Mouse (Mus musculus) lung, postnatal 0 days (tissue): Measurements from ENCODE around the gene Sgms1. TPM values are rescaled to one million over a fixed set of nuclear protein-coding genes. Genes with fewer than 3 reads are reported as not detected.

Experiments used
- ATAC-seq: fragments of 200-750 bp; cut with Nextera tagmentation; 2 replicates; pipeline ENCODE4 v1.8.0; 2017; ENCODE audit warnings: moderate library complexity
- DNase-seq: peaks from one replicate; pipeline ENCODE4 v3.0.0-alpha.2; 2016; ENCODE audit warnings: low spot score
- H3K27ac ChIP-seq: fragments of 300-500 bp; sonication (generic); 2 replicates; pipeline ENCODE4 v1.5.1; 2014; ENCODE audit warnings: antibody characterized with exemption, mild to moderate bottlenecking, low read length, mixed read lengths
- H3K27me3 ChIP-seq: fragments of 300-500 bp; sonication (generic); replicated peaks from 2 replicates; pipeline ENCODE4 v1.6.1; 2014; ENCODE audit warnings: low read length, mixed read lengths; ENCODE audit not compliant: insufficient read depth
- H3K36me3 ChIP-seq: fragments of 300-500 bp; sonication (generic); 2 replicates; pipeline ENCODE4 v1.6.1; 2014; ENCODE audit warnings: low read length, mixed read lengths; ENCODE audit not compliant: insufficient read depth
- H3K4me1 ChIP-seq: fragments of 300-500 bp; sonication (generic); 2 replicates; pipeline ENCODE4 v1.6.1; 2014; ENCODE audit warnings: antibody characterized with exemption, low read depth, low read length, mixed read lengths; ENCODE audit not compliant: insufficient read depth
- H3K4me2 ChIP-seq: fragments of 300-500 bp; sonication (generic); replicated peaks from 2 replicates; pipeline ENCODE4 v1.6.1; 2014; ENCODE audit warnings: low read depth, mild to moderate bottlenecking, low read length, moderate library complexity, mixed read lengths
- H3K4me3 ChIP-seq: fragments of 300-500 bp; sonication (generic); 2 replicates; pipeline ENCODE4 v1.5.1; 2014; ENCODE audit warnings: low read depth, low read length
- H3K9ac ChIP-seq: fragments of 300-500 bp; sonication (generic); replicated peaks from 2 replicates; pipeline ENCODE4 v1.6.1; 2014; ENCODE audit warnings: low read depth, mild to moderate bottlenecking
- H3K9me3 ChIP-seq: fragments of 300-500 bp; sonication (generic); 2 replicates; pipeline ENCODE4 v1.6.1; 2016; ENCODE audit warnings: low read length, mixed read lengths
- CTCF ChIP-seq: IDR thresholded peaks from 2 replicates; pipeline ENCODE4 v1.5.1; 2016; ENCODE audit warnings: antibody characterized with exemption, mild to moderate bottlenecking
- EP300 ChIP-seq: IDR thresholded peaks from 2 replicates; pipeline ENCODE4 v1.6.1; 2016; ENCODE audit warnings: antibody characterized with exemption, mild to moderate bottlenecking, control low read depth
- WGBS: fragments of 180-500 bp; shearing (Covaris S2); extraction: QIAGEN DNeasy Blood & Tissue Kit; methylation state at CpG from one replicate; pipeline ENCODE4 v1.1.7; 2014; 5-methylcytosine and 5-hydroxymethylcytosine counted together
- polyA plus RNA-seq: library from polyadenylated mRNA; unstranded; fragments of >200 nt; fragmentation: Nextera tagmentation; extraction: Ambion mirVana; gene quantifications from 2 replicates; pipeline ENCODE4 v1.2.1, GENCODE M21; 2015

The Sgms1 gene
- polyA plus RNA-seq, 1 experiment from 2014 or later: 59.3 TPM

- H3K36me3 ChIP-seq: no peaks in the 10 kb centered on the region
- H3K4me2 ChIP-seq: peak overlapping the region; percentile 64
- under 1% methylated on average over 34 of the region's 34 CpGs for WGBS
- peak overlapping the region; percentile 52 for H3K4me3 ChIP-seq
- TF ChIP-seq CTCF (peak; percentile 70), EP300 (peak; percentile 53; the same call in 1 of the 2 replicates)
- no peaks in the 10 kb centered on the region for H3K9me3 ChIP-seq
- peak; percentile 98 for DNase-seq
- peaks cover 5% of the 10 kb centered on the region; the same call in 1 of the 2 replicates for H3K4me1 ChIP-seq
- peak overlapping the region; percentile 92 for H3K27ac ChIP-seq
- no peaks in the 10 kb centered on the region for H3K27me3 ChIP-seq
- ATAC-seq: peak; percentile 98
- peak overlapping the region; percentile 48 for H3K9ac ChIP-seq
These were observed 178.8 kb downstream of the Sgms1 start for GRCm38 (mm10) chr19:32210450-32211292.

GRCm38 (mm10) chr19:32210099-32210449 is 179.4 kb downstream of the Sgms1 start:
- peak overlapping the region; percentile 92 for H3K27ac ChIP-seq
- no peaks in the 10 kb centered on the region for H3K9me3 ChIP-seq
- peak; percentile 66 for DNase-seq
- WGBS: 7% methylated on average over 5 of the region's 5 CpGs
- H3K36me3 ChIP-seq: no peaks in the 10 kb centered on the region
- H3K9ac ChIP-seq: peak overlapping the region; percentile 48
- H3K4me1 ChIP-seq: peaks cover 5% of the 10 kb centered on the region; the same call in 1 of the 2 replicates
- ATAC-seq: peak; percentile 25; the same call in 1 of the 2 replicates
- peak overlapping the region; percentile 52 for H3K4me3 ChIP-seq
- peak overlapping the region; percentile 64 for H3K4me2 ChIP-seq
- peak; percentile 7; the same call in 1 of the 2 replicates for TF ChIP-seq CTCF
- no peak for TF ChIP-seq EP300
- no peaks in the 10 kb centered on the region for H3K27me3 ChIP-seq

GRCm38 (mm10) chr19:32202131-32203114 is 187.1 kb downstream of the Sgms1 start:
- ATAC-seq: peak; percentile 48
- TF ChIP-seq EP300: peak; percentile 90
- no peak for TF ChIP-seq CTCF
- H3K9me3 ChIP-seq: no peaks in the 10 kb centered on the region
- no peak overlapping the region for H3K9ac ChIP-seq
- no peaks in the 10 kb centered on the region for H3K27me3 ChIP-seq
- peak; percentile 82 for DNase-seq
- peak overlapping the region; percentile 38; the same call in 1 of the 2 replicates for H3K27ac ChIP-seq
- no peak overlapping the region for H3K4me3 ChIP-seq
- 51% methylated on average over 12 of the region's 12 CpGs for WGBS
- peaks cover 31% of the 10 kb centered on the region for H3K4me1 ChIP-seq
- H3K4me2 ChIP-seq: no peak overlapping the region
- no peaks in the 10 kb centered on the region for H3K36me3 ChIP-seq

- peaks cover 39% of the 10 kb centered on the region for H3K4me1 ChIP-seq
- 47% methylated on average over 4 of the region's 4 CpGs for WGBS
These were observed 189.5 kb downstream of the Sgms1 start for GRCm38 (mm10) chr19:32199861-32200574.

GRCm38 (mm10) chr19:32199133-32199532 is 190.4 kb downstream of the Sgms1 start:
- Histone ChIP-seq H3K4me2 (no peak overlapping the region), H3K27me3 (no peaks in the 10 kb centered on the region), H3K4me3 (no peak overlapping the region), H3K9ac (no peak overlapping the region), H3K4me1 (peaks cover 43% of the 10 kb centered on the region), H3K9me3 (no peaks in the 10 kb centered on the region), H3K27ac (peak overlapping the region; percentile 69), H3K36me3 (no peaks in the 10 kb centered on the region; the same call in 1 of the 2 replicates)
- 92% methylated on average over 5 of the region's 5 CpGs for WGBS
- ATAC-seq: no peak
- DNase-seq: no peak
- TF ChIP-seq CTCF (no peak), EP300 (no peak)

More at GRCm38 (mm10) chr19:32199861-32200574, 189.5 kb downstream of the Sgms1 start:
- ATAC-seq (peak; percentile 83), DNase-seq (peak; percentile 88)
- no peaks in the 10 kb centered on the region for H3K9me3 ChIP-seq
- H3K4me2 ChIP-seq: no peak overlapping the region
- H3K27me3 ChIP-seq: no peaks in the 10 kb centered on the region
- peak; percentile 41 for TF ChIP-seq CTCF
- TF ChIP-seq EP300: peak; percentile 27; the same call in 1 of the 2 replicates
- peak overlapping the region; percentile 4; the same call in 1 of the 2 replicates for H3K27ac ChIP-seq
- H3K36me3 ChIP-seq: no peaks in the 10 kb centered on the region
- no peak overlapping the region for H3K4me3 ChIP-seq
- no peak overlapping the region for H3K9ac ChIP-seq
